Mouse (Mus musculus): ENCODE measurements around the gene Stx8.

DNA sequence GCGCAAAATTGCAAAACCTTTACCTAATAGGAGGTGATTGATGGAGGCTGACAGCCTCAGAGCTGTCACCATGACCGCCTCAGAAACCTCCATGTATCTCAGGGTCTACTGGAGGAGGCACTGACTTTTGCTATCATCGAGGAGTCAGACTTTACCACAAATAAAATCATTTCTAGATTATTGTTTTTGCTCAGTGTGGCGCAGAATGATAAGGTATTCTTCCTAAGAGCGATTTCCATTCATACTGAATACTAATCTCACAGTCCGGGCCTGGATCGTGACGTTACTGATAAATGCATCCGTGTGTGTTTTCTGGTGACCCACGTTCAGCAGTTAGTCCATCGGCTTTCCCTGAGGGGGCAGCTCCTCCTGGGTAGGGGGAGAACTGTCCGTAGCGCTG is 153.1 kb downstream of the Stx8 start:
- TF ChIP-seq POLR2A (IDR thresholded peaks at IDR 0.05; ENCODE audit: low read depth, low read length), result no peak
- TF ChIP-seq CTCF (IDR thresholded peaks at IDR 0.05; ENCODE audit: borderline replicate concordance, insufficient read depth, low read length), result no peak
